Mouse (Mus musculus) midbrain, postnatal 0 days (tissue): ENCODE results near the gene Polr3b. TPM values are rescaled to one million over a fixed set of nuclear protein-coding genes. Genes with fewer than 3 reads are reported as not detected.

Source experiments
- ATAC-seq: fragments of 200-750 bp; cut with Nextera tagmentation; 2 replicates; pipeline ENCODE4 v1.8.0; 2017; ENCODE audit warnings: moderate number of reproducible peaks, mild to moderate bottlenecking, moderate TSS enrichment, moderate library complexity; ENCODE audit not compliant: low FRiP score
- DNase-seq: peaks from one replicate; pipeline ENCODE4 v3.0.0-alpha.2; 2015; ENCODE audit warnings: low spot score
- H3K27ac ChIP-seq: fragments of 300-500 bp; sonication (generic); 2 replicates; pipeline ENCODE4 v1.5.1; 2014; ENCODE audit warnings: low read depth, mild to moderate bottlenecking, low read length, mixed read lengths
- H3K27me3 ChIP-seq: fragments of 300-500 bp; sonication (generic); 2 replicates; pipeline ENCODE4 v1.6.1; 2014; ENCODE audit warnings: low read length, control low read depth, mixed read lengths; ENCODE audit not compliant: insufficient read depth
- H3K36me3 ChIP-seq: fragments of 300-500 bp; sonication (generic); 2 replicates; pipeline ENCODE4 v1.6.1; 2014; ENCODE audit warnings: low read length, control low read depth, mixed read lengths; ENCODE audit not compliant: insufficient read depth
- H3K4me1 ChIP-seq: fragments of 300-500 bp; sonication (generic); 2 replicates; pipeline ENCODE4 v1.6.1; 2014; ENCODE audit warnings: mild to moderate bottlenecking, control low read depth, antibody characterized with exemption, low read length, mixed read lengths; ENCODE audit not compliant: insufficient read depth
- H3K4me2 ChIP-seq: fragments of 300-500 bp; sonication (generic); 2 replicates; pipeline ENCODE4 v1.6.1; 2014; ENCODE audit warnings: low read depth, mild to moderate bottlenecking, low read length, mixed read lengths; ENCODE audit not compliant: poor library complexity, severe bottlenecking
- H3K4me3 ChIP-seq: fragments of 300-500 bp; sonication (generic); 2 replicates; pipeline ENCODE4 v1.5.1; 2014; ENCODE audit warnings: low read depth, mild to moderate bottlenecking, low read length, moderate library complexity
- H3K9ac ChIP-seq: fragments of 300-500 bp; sonication (generic); replicated peaks from 2 replicates; pipeline ENCODE4 v1.6.1; 2014; ENCODE audit warnings: mild to moderate bottlenecking, low read length, moderate library complexity, mixed read lengths; ENCODE audit not compliant: poor library complexity, severe bottlenecking
- H3K9me3 ChIP-seq: fragments of 300-500 bp; sonication (generic); 2 replicates; pipeline ENCODE4 v1.6.1; 2016; ENCODE audit warnings: low read length, control low read depth
- CTCF ChIP-seq: IDR thresholded peaks from 2 replicates; pipeline ENCODE4 v1.5.1; 2016; ENCODE audit warnings: antibody characterized with exemption, mild to moderate bottlenecking
- WGBS: fragments of 180-500 bp; shearing (Covaris S2); extraction: QIAGEN DNeasy Blood & Tissue Kit; methylation state at CpG from one replicate; pipeline ENCODE4 v1.1.7; 2014; 5-methylcytosine and 5-hydroxymethylcytosine counted together
- polyA plus RNA-seq: library from polyadenylated mRNA; unstranded; fragments of >200 nt; fragmentation: Nextera tagmentation; extraction: Ambion mirVana; gene quantifications from 2 replicates; pipeline ENCODE4 v1.2.1, GENCODE M21; 2015
- total RNA-seq: library from RNA; depleted of rRNA; stranded (reverse); fragments of >200 nt; gene quantifications from 2 replicates; pipeline ENCODE4 v1.2.3, GENCODE M21; 2014

The Polr3b gene
- total and polyA plus RNA-seq, 2 experiments from 2014 or later = 10.5 to 11.0 TPM

GRCm38 (mm10) chr10:84648911-84649310 is 26.8 kb downstream of the Polr3b start:
- H3K36me3 ChIP-seq = peaks cover 19% of the 10 kb centered on the region; the same call in 1 of the 2 replicates
- H3K27me3 ChIP-seq = no peaks in the 10 kb centered on the region
- no peak overlapping the region for H3K4me3 ChIP-seq
- ATAC-seq (no peak), DNase-seq (no peak)
- no peak overlapping the region for H3K27ac ChIP-seq
- 76% methylated on average over 4 of the region's 4 CpGs for WGBS
- H3K9ac ChIP-seq = no peak overlapping the region
- TF ChIP-seq CTCF = no peak
- no peak overlapping the region for H3K4me2 ChIP-seq
- no peaks in the 10 kb centered on the region for H3K9me3 ChIP-seq
- H3K4me1 ChIP-seq = no peaks in the 10 kb centered on the region

- Histone ChIP-seq H3K9me3 (no peaks in the 10 kb centered on the region), H3K4me3 (no peak overlapping the region), H3K9ac (no peak overlapping the region), H3K36me3 (peaks cover 6% of the 10 kb centered on the region; the same call in 1 of the 2 replicates), H3K4me2 (no peak overlapping the region), H3K27ac (no peak overlapping the region), H3K4me1 (no peaks in the 10 kb centered on the region), H3K27me3 (no peaks in the 10 kb centered on the region)
- no peak for TF ChIP-seq CTCF
- ATAC-seq = no peak
- WGBS = 71% methylated on average over 4 of the region's 4 CpGs
- no peak for DNase-seq
These were observed 31.9 kb downstream of the Polr3b start for GRCm38 (mm10) chr10:84654029-84654428.

GRCm38 (mm10) chr10:84654731-84655130 is 32.6 kb downstream of the Polr3b start:
- DNase-seq (no peak), ATAC-seq (no peak)
- Histone ChIP-seq H3K4me1 (no peaks in the 10 kb centered on the region), H3K27me3 (no peaks in the 10 kb centered on the region), H3K27ac (no peak overlapping the region), H3K4me2 (no peak overlapping the region), H3K9me3 (no peaks in the 10 kb centered on the region), H3K4me3 (no peak overlapping the region), H3K9ac (no peak overlapping the region), H3K36me3 (peaks cover 6% of the 10 kb centered on the region; the same call in 1 of the 2 replicates)
- TF ChIP-seq CTCF = no peak
- WGBS = 89% methylated on average over 4 of the region's 4 CpGs

GRCm38 (mm10) chr10:84656618-84657017 is 34.5 kb downstream of the Polr3b start:
- H3K9ac ChIP-seq = no peak overlapping the region
- no peak for ATAC-seq
- H3K4me2 ChIP-seq = no peak overlapping the region
- WGBS = 70% methylated on average over 4 of the region's 4 CpGs
- no peak overlapping the region for H3K4me3 ChIP-seq
- no peak for DNase-seq
- H3K36me3 ChIP-seq = peaks cover 6% of the 10 kb centered on the region; the same call in 1 of the 2 replicates
- no peak for TF ChIP-seq CTCF
- H3K27ac ChIP-seq = no peak overlapping the region
- H3K27me3 ChIP-seq = no peaks in the 10 kb centered on the region
- H3K4me1 ChIP-seq = no peaks in the 10 kb centered on the region
- no peaks in the 10 kb centered on the region for H3K9me3 ChIP-seq

GRCm38 (mm10) chr10:84657437-84658087 is 35.5 kb downstream of the Polr3b start:
- Histone ChIP-seq H3K4me2 (no peak overlapping the region), H3K4me3 (no peak overlapping the region), H3K9me3 (no peaks in the 10 kb centered on the region), H3K9ac (no peak overlapping the region), H3K4me1 (no peaks in the 10 kb centered on the region), H3K27me3 (no peaks in the 10 kb centered on the region), H3K36me3 (peaks cover 6% of the 10 kb centered on the region; the same call in 1 of the 2 replicates), H3K27ac (no peak overlapping the region)
- DNase-seq (peak; percentile 16), ATAC-seq (no peak)
- no peak for TF ChIP-seq CTCF
- WGBS = 25% methylated on average over 6 of the region's 6 CpGs

GRCm38 (mm10) chr10:84658088-84658848 is 36.2 kb downstream of the Polr3b start:
- Histone ChIP-seq H3K4me2 (no peak overlapping the region), H3K27me3 (no peaks in the 10 kb centered on the region), H3K36me3 (no peaks in the 10 kb centered on the region), H3K4me1 (no peaks in the 10 kb centered on the region), H3K27ac (no peak overlapping the region), H3K9me3 (no peaks in the 10 kb centered on the region), H3K4me3 (no peak overlapping the region), H3K9ac (no peak overlapping the region)
- no peak for DNase-seq
- no peak for ATAC-seq
- TF ChIP-seq CTCF = 0 out of 2 replicates have a peak, but pooled peaks have one; percentile 26
- 24% methylated on average over 18 of the region's 18 CpGs for WGBS
